Mouse (Mus musculus) hindbrain, embryonic 10.5 days (tissue): ENCODE measurements around the gene Ints11. TPM values are rescaled to one million over a fixed set of nuclear protein-coding genes. Genes with fewer than 3 reads are reported as not detected.

ENCODE experiments used
- DNase-seq: peaks from one replicate; pipeline ENCODE4 v3.0.0-alpha.2; 2017; ENCODE audit warnings: low spot score
- H3K27ac ChIP-seq: fragments of 300-500 bp; sonication (generic); 2 replicates; pipeline ENCODE4 v1.5.1; 2016; ENCODE audit warnings: mild to moderate bottlenecking, moderate library complexity
- H3K27me3 ChIP-seq: fragments of 300-500 bp; sonication (generic); 2 replicates; pipeline ENCODE4 v1.6.1; 2016; ENCODE audit warnings: mild to moderate bottlenecking; ENCODE audit not compliant: poor library complexity, insufficient read depth, severe bottlenecking
- H3K36me3 ChIP-seq: fragments of 300-500 bp; sonication (generic); 2 replicates; pipeline ENCODE4 v1.6.1; 2016; ENCODE audit warnings: mild to moderate bottlenecking, moderate library complexity
- H3K4me1 ChIP-seq: fragments of 300-500 bp; sonication (generic); replicated peaks from 2 replicates; pipeline ENCODE4 v1.6.1; 2016; ENCODE audit warnings: mild to moderate bottlenecking
- H3K4me3 ChIP-seq: fragments of 300-500 bp; sonication (generic); 2 replicates; pipeline ENCODE4 v1.5.1; 2016; ENCODE audit warnings: mild to moderate bottlenecking, moderate library complexity
- H3K9me3 ChIP-seq: fragments of 300-500 bp; sonication (generic); 2 replicates; pipeline ENCODE4 v1.6.1; 2016; ENCODE audit warnings: mild to moderate bottlenecking, moderate library complexity
- WGBS: fragments of 180-500 bp; shearing (Covaris S2); methylation state at CpG from one replicate; pipeline ENCODE4 v1.1.7; 2016; 5-methylcytosine and 5-hydroxymethylcytosine counted together
- polyA plus RNA-seq: library from polyadenylated mRNA; unstranded; fragments of >200 nt; fragmentation: Nextera tagmentation; extraction: Ambion mirVana; gene quantifications from 2 replicates; pipeline ENCODE4 v1.2.1, GENCODE M21; 2016

Gene Ints11
- polyA plus RNA-seq, 1 experiment from 2014 or later: 103 TPM

- H3K27me3 ChIP-seq: peaks cover 24% of the 10 kb centered on the region
- H3K36me3 ChIP-seq: peaks cover 32% of the 10 kb centered on the region
- H3K4me1 ChIP-seq: peaks cover 40% of the 10 kb centered on the region
- H3K27ac ChIP-seq: peak within 1 kb of the TSS; percentile 88
- no peaks in the 10 kb centered on the region for H3K9me3 ChIP-seq
- peak within 1 kb of the TSS; percentile 57 for H3K4me3 ChIP-seq
- WGBS: 1% methylated on average over 16 of the region's 16 CpGs
- peak; percentile 89 for DNase-seq
These were observed 29.8 kb upstream of the Ints11 start, which contains the start of gene Mxra8 for GRCm38 (mm10) chr4:155839483-155839910. Mxra8 (plus strand) TSS chr4:155839680.

- Histone ChIP-seq H3K4me1 (peaks cover 40% of the 10 kb centered on the region), H3K9me3 (no peaks in the 10 kb centered on the region), H3K36me3 (peaks cover 28% of the 10 kb centered on the region), H3K4me3 (peak overlapping the region; percentile 57), H3K27ac (peak overlapping the region; percentile 88), H3K27me3 (peaks cover 24% of the 10 kb centered on the region)
- 4% methylated on average over 8 of the region's 8 CpGs for WGBS
- DNase-seq: peak; percentile 40
These were observed 29.0 kb upstream of the Ints11 start for GRCm38 (mm10) chr4:155840076-155841002.

GRCm38 (mm10) chr4:155841003-155841454, 28.3 kb upstream of the Ints11 start:
- H3K4me3 ChIP-seq: peak overlapping the region; percentile 57
- H3K27ac ChIP-seq: peak overlapping the region; percentile 88
- H3K4me1 ChIP-seq: peaks cover 40% of the 10 kb centered on the region
- DNase-seq: peak; percentile 51
- H3K36me3 ChIP-seq: peaks cover 26% of the 10 kb centered on the region
- WGBS: 1% methylated on average over 32 of the region's 32 CpGs
- H3K27me3 ChIP-seq: peaks cover 24% of the 10 kb centered on the region
- no peaks in the 10 kb centered on the region for H3K9me3 ChIP-seq

- WGBS: 36% methylated on average over 38 of the region's 38 CpGs
- H3K27ac ChIP-seq: no peak overlapping the region; the same call in 1 of the 2 replicates
These were observed 27.6 kb upstream of the Ints11 start for GRCm38 (mm10) chr4:155841651-155842270.

GRCm38 (mm10) chr4:155843231-155843630, 26.1 kb upstream of the Ints11 start:
- WGBS: 88% methylated on average over 5 of the region's 5 CpGs
- Histone ChIP-seq H3K27me3 (peaks cover 24% of the 10 kb centered on the region), H3K36me3 (peaks cover 26% of the 10 kb centered on the region), H3K4me3 (no peak overlapping the region), H3K9me3 (no peaks in the 10 kb centered on the region), H3K27ac (no peak overlapping the region), H3K4me1 (peaks cover 55% of the 10 kb centered on the region)
- no peak for DNase-seq

More at GRCm38 (mm10) chr4:155841651-155842270, 27.6 kb upstream of the Ints11 start:
- H3K4me1 ChIP-seq: peaks cover 45% of the 10 kb centered on the region
- DNase-seq: no peak
- H3K9me3 ChIP-seq: no peaks in the 10 kb centered on the region
- H3K4me3 ChIP-seq: peak overlapping the region; percentile 57
- H3K27me3 ChIP-seq: peaks cover 24% of the 10 kb centered on the region
- peaks cover 26% of the 10 kb centered on the region for H3K36me3 ChIP-seq

GRCm38 (mm10) chr4:155846871-155847578, 22.3 kb upstream of the Ints11 start, which contains the start of gene Dvl1:
Dvl1 (plus strand) TSS chr4:155847402.
- Histone ChIP-seq H3K9me3 (no peaks in the 10 kb centered on the region), H3K27me3 (peaks cover 8% of the 10 kb centered on the region), H3K36me3 (peaks cover 34% of the 10 kb centered on the region), H3K4me3 (peak within 1 kb of the TSS; percentile 88), H3K4me1 (peaks cover 43% of the 10 kb centered on the region), H3K27ac (peak within 1 kb of the TSS; percentile 91)
- WGBS: 2% methylated on average over 65 of the region's 65 CpGs
- DNase-seq: peak; percentile 95

- DNase-seq: no peak
- Histone ChIP-seq H3K27ac (peak overlapping the region; percentile 91), H3K4me1 (peaks cover 43% of the 10 kb centered on the region), H3K27me3 (peaks cover under 1% of the 10 kb centered on the region; the same call in 1 of the 2 replicates), H3K4me3 (peak overlapping the region; percentile 88), H3K9me3 (no peaks in the 10 kb centered on the region), H3K36me3 (peaks cover 30% of the 10 kb centered on the region)
- 2% methylated on average over 69 of the region's 69 CpGs for WGBS
These were observed 21.6 kb upstream of the Ints11 start for GRCm38 (mm10) chr4:155847591-155848352.

GRCm38 (mm10) chr4:155848434-155849095, 20.8 kb upstream of the Ints11 start:
- no peaks in the 10 kb centered on the region for H3K9me3 ChIP-seq
- H3K36me3 ChIP-seq: peaks cover 29% of the 10 kb centered on the region
- peak overlapping the region; percentile 88 for H3K4me3 ChIP-seq
- no peaks in the 10 kb centered on the region for H3K27me3 ChIP-seq
- no peak overlapping the region; the same call in 1 of the 2 replicates for H3K27ac ChIP-seq
- DNase-seq: no peak
- H3K4me1 ChIP-seq: peaks cover 43% of the 10 kb centered on the region
- WGBS: 50% methylated on average over 7 of the region's 7 CpGs

GRCm38 (mm10) chr4:155849391-155849790, 20.0 kb upstream of the Ints11 start:
- H3K27me3 ChIP-seq: no peaks in the 10 kb centered on the region

GRCm38 (mm10) chr4:155849792-155850451, 19.4 kb upstream of the Ints11 start:
- peaks cover 43% of the 10 kb centered on the region for H3K4me1 ChIP-seq
- DNase-seq: no peak
- WGBS: 95% methylated on average over 3 of the region's 3 CpGs
- peaks cover 39% of the 10 kb centered on the region for H3K36me3 ChIP-seq
- no peak overlapping the region for H3K27ac ChIP-seq
- no peaks in the 10 kb centered on the region for H3K27me3 ChIP-seq
- H3K9me3 ChIP-seq: no peaks in the 10 kb centered on the region
- no peak overlapping the region for H3K4me3 ChIP-seq

More at GRCm38 (mm10) chr4:155849391-155849790, 20.0 kb upstream of the Ints11 start:
- no peaks in the 10 kb centered on the region for H3K9me3 ChIP-seq
- peaks cover 33% of the 10 kb centered on the region for H3K36me3 ChIP-seq
- DNase-seq: no peak
- peaks cover 43% of the 10 kb centered on the region for H3K4me1 ChIP-seq
- 84% methylated on average over 2 of the region's 2 CpGs for WGBS
- H3K27ac ChIP-seq: no peak overlapping the region
- H3K4me3 ChIP-seq: 0 out of 2 replicates have a peak overlapping the region, but pooled peaks have one; percentile 88

- 92% methylated on average over 3 of the region's 3 CpGs for whole genome bisulfite sequencing
- no peaks in the 10 kb centered on the region for H3K9me3 ChIP-seq
- H3K27ac ChIP-seq: no peak overlapping the region
- no peak for DNase-seq
- H3K36me3 ChIP-seq: peaks cover 53% of the 10 kb centered on the region
- no peaks in the 10 kb centered on the region for H3K27me3 ChIP-seq
- no peak overlapping the region for H3K4me3 ChIP-seq
- H3K4me1 ChIP-seq: peaks cover 41% of the 10 kb centered on the region
These were observed 18.0 kb upstream of the Ints11 start for GRCm38 (mm10) chr4:155851368-155851767.
